Mouse (Mus musculus): ENCODE results near the gene Telo2. TPM values are rescaled to one million over a fixed set of nuclear protein-coding genes. Genes with fewer than 3 reads are reported as not detected.

The Telo2 gene
- polyA plus RNA-seq (2012; rRNA removed) (8.0 and 8.7 TPM in 2 replicates), polyA plus RNA-seq (2014; fragmentation: Nextera tagmentation; extraction: Ambion mirVana) (11.0 and 12.1 TPM in 2 replicates)

- Histone ChIP-seq H3K4me3 (ENCODE audit: insufficient read depth in 1 of 2, low read depth in 2 of 2, low read length in 2 of 2) (peak within 1 kb of the TSS; percentile 60 to 66), H3K4me1 (replicated peaks; ENCODE audit: control insufficient read depth in 2 of 2, insufficient read depth in 2 of 2, low read length in 1 of 2) (peaks cover 11 to 15% of the 10 kb centered on the region in 2 experiments), H3K9me3 (ENCODE audit: control insufficient read depth, low read length) (no peaks in the 10 kb centered on the region), H3K36me3 (replicated peaks; ENCODE audit: control insufficient read depth, insufficient read depth, low read depth) (no peaks in the 10 kb centered on the region), H3K27ac (peak within 1 kb of the TSS; percentile 67), H3K27me3 (ENCODE audit: control insufficient read depth, insufficient read depth, low read length) (no peaks in the 10 kb centered on the region), H3K4me2 (ENCODE audit: low read depth) (peak within 1 kb of the TSS; percentile 98), H3K9ac (replicated peaks) (peak within 1 kb of the TSS; percentile 64)
- peak; percentile 81 to 83 (median 83) for DNase-seq (ENCODE audit: low read depth in 3 of 3, low spot score in 3 of 3)
- ATAC-seq (ENCODE audit: insufficient read depth): peak; percentile 92
- 6% methylated on average over 40 of the region's 40 CpGs for WGBS (ENCODE audit: insufficient replicate concordance)
- TF ChIP-seq EP300 (IDR thresholded peaks at IDR 0.05; ENCODE audit: low read depth) (no peak), CTCF (IDR thresholded peaks at IDR 0.05; ENCODE audit: low read depth) (no peak)
Observed at GRCm38 (mm10) chr17:25115664-25116432, at the start of gene Telo2. Gene Telo2 (minus strand): TSS chr17:25115967.

DNA sequence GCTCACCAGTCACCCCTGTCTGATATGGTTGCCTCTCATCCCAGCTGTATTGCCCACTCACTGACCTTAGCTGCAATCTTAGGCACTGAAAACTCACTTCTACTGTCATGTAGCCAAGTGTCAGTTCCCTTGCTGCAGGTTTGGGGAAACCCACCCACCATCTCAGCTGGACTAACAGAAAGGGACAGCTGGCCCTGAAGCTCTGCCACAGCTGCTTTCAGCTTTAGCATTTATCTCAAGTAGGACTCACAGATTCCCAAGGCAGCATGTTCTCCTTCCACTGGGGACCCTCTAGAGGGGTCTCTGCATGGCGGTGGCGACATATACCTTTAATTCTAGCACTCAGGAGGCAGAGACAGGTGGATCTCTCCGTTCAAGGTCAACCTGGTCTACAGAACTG is 49.0 kb upstream of the Telo2 start:
- no peak for ATAC-seq (ENCODE audit: insufficient read depth)
- Histone ChIP-seq H3K9me3 (ENCODE audit: control insufficient read depth, low read length) (no peaks in the 10 kb centered on the region), H3K27me3 (ENCODE audit: control insufficient read depth, insufficient read depth, low read length) (no peaks in the 10 kb centered on the region), H3K9ac (replicated peaks) (no peak overlapping the region), H3K27ac (no peak overlapping the region), H3K4me3 (ENCODE audit: insufficient read depth in 1 of 2, low read depth in 2 of 2, low read length in 2 of 2) (no peak overlapping the region), H3K4me1 (replicated peaks; ENCODE audit: control insufficient read depth in 2 of 2, insufficient read depth in 2 of 2, low read length in 1 of 2) (no peaks in the 10 kb centered on the region), H3K4me2 (ENCODE audit: low read depth) (no peak overlapping the region), H3K36me3 (replicated peaks; ENCODE audit: control insufficient read depth, insufficient read depth, low read depth) (no peaks in the 10 kb centered on the region; the same call in 1 of the 2 replicates)
- TF ChIP-seq CTCF (IDR thresholded peaks at IDR 0.05; ENCODE audit: low read depth) (no peak), EP300 (IDR thresholded peaks at IDR 0.05; ENCODE audit: low read depth) (no peak)
- 68% methylated on average over 3 of the region's 3 CpGs for WGBS (ENCODE audit: insufficient replicate concordance)
- no peak for DNase-seq (ENCODE audit: low read depth in 3 of 3, low spot score in 3 of 3)

- H3K9ac ChIP-seq (replicated peaks): no peak overlapping the region
- no peak overlapping the region for H3K27ac ChIP-seq
- DNase-seq (ENCODE audit: low read depth in 3 of 3, low spot score in 3 of 3) (no peak), ATAC-seq (ENCODE audit: insufficient read depth) (no peak)
- H3K36me3 ChIP-seq (replicated peaks; ENCODE audit: control insufficient read depth, insufficient read depth, low read depth): peaks cover 3% of the 10 kb centered on the region; the same call in 1 of the 2 replicates
- no peak for TF ChIP-seq EP300 (IDR thresholded peaks at IDR 0.05; ENCODE audit: low read depth)
- no peak for TF ChIP-seq CTCF (IDR thresholded peaks at IDR 0.05; ENCODE audit: low read depth)
- H3K4me3 ChIP-seq (ENCODE audit: insufficient read depth in 1 of 2, low read depth in 2 of 2, low read length in 2 of 2): no peak overlapping the region
- no peaks in the 10 kb centered on the region for H3K9me3 ChIP-seq (ENCODE audit: control insufficient read depth, low read length)
- WGBS (ENCODE audit: insufficient replicate concordance): 71% methylated on average over 7 of the region's 7 CpGs
- H3K27me3 ChIP-seq (ENCODE audit: control insufficient read depth, insufficient read depth, low read length): no peaks in the 10 kb centered on the region
- no peak overlapping the region for H3K4me2 ChIP-seq (ENCODE audit: low read depth)
- no peaks in the 10 kb centered on the region for H3K4me1 ChIP-seq (replicated peaks; ENCODE audit: control insufficient read depth in 2 of 2, insufficient read depth in 2 of 2, low read length in 1 of 2)
Observed at GRCm38 (mm10) chr17:25163387-25163786, 47.6 kb upstream of the Telo2 start.

- Histone ChIP-seq H3K4me3 (ENCODE audit: insufficient read depth in 1 of 2, low read depth in 2 of 2, low read length in 2 of 2) (no peak within 1 kb of the TSS), H3K27ac (no peak within 1 kb of the TSS), H3K36me3 (replicated peaks; ENCODE audit: control insufficient read depth, insufficient read depth, low read depth) (peaks cover 3% of the 10 kb centered on the region; the same call in 1 of the 2 replicates), H3K4me1 (replicated peaks; ENCODE audit: control insufficient read depth in 2 of 2, insufficient read depth in 2 of 2, low read length in 1 of 2) (no peaks in the 10 kb centered on the region), H3K9me3 (ENCODE audit: control insufficient read depth, low read length) (no peaks in the 10 kb centered on the region), H3K4me2 (ENCODE audit: low read depth) (no peak within 1 kb of the TSS), H3K9ac (replicated peaks) (no peak within 1 kb of the TSS), H3K27me3 (ENCODE audit: control insufficient read depth, insufficient read depth, low read length) (no peaks in the 10 kb centered on the region)
- WGBS (ENCODE audit: insufficient replicate concordance): 77% methylated on average over 1 of the region's 1 CpGs
- ATAC-seq (ENCODE audit: insufficient read depth) (no peak), DNase-seq (ENCODE audit: low read depth in 3 of 3, low spot score in 3 of 3) (no peak)
- no peak for TF ChIP-seq CTCF (IDR thresholded peaks at IDR 0.05; ENCODE audit: low read depth)
- TF ChIP-seq EP300 (IDR thresholded peaks at IDR 0.05; ENCODE audit: low read depth): no peak
Observed at GRCm38 (mm10) chr17:25162161-25162560, 46.4 kb upstream of the Telo2 start, which contains the start of gene Ccdc154. Gene Ccdc154 (plus strand): TSS chr17:25162461.

DNA sequence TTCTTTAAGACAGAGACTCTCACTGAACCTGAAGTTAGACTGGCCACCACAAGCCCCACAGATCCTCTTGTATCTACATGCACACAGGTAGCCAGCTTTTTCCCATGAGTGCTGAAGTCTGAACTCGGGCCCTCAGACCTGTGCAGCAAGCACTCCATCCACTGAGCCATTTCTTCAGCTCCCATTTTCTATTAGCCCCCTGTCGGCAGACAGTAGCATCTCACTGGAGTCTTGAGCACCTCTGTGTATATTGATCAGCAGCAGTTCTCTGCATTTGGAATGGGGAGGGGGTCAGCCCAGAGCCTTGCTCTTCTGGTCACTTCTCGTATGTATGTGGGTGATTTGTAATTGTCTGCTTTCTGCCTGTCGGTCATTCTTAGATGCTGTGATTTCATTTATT is 24.2 kb upstream of the Telo2 start:
- ATAC-seq (ENCODE audit: insufficient read depth) (no peak), DNase-seq (ENCODE audit: low read depth in 3 of 3, low spot score in 3 of 3) (no peak)
- Histone ChIP-seq H3K27ac (no peak overlapping the region), H3K9ac (replicated peaks) (no peak overlapping the region), H3K4me1 (replicated peaks; ENCODE audit: control insufficient read depth in 2 of 2, insufficient read depth in 2 of 2, low read length in 1 of 2) (no peaks in the 10 kb centered on the region), H3K36me3 (replicated peaks; ENCODE audit: control insufficient read depth, insufficient read depth, low read depth) (no peaks in the 10 kb centered on the region), H3K4me3 (ENCODE audit: insufficient read depth in 1 of 2, low read depth in 2 of 2, low read length in 2 of 2) (no peak overlapping the region), H3K9me3 (ENCODE audit: control insufficient read depth, low read length) (no peaks in the 10 kb centered on the region), H3K27me3 (ENCODE audit: control insufficient read depth, insufficient read depth, low read length) (no peaks in the 10 kb centered on the region), H3K4me2 (ENCODE audit: low read depth) (no peak overlapping the region)
- TF ChIP-seq EP300 (IDR thresholded peaks at IDR 0.05; ENCODE audit: low read depth): no peak
- TF ChIP-seq CTCF (IDR thresholded peaks at IDR 0.05; ENCODE audit: low read depth): peak; percentile 54
- WGBS (ENCODE audit: insufficient replicate concordance): 66% methylated on average over 4 of the region's 4 CpGs

All from liver, embryonic 14.5 days (tissue).